Mouse (Mus musculus) splenic B cell, adult 2 months (primary cell): Measurements from ENCODE around the gene Shisa3.

Experiments used
- DNase-seq: peaks from one replicate; pipeline ENCODE4 v3.0.0-alpha.2; 2011; ENCODE audit warnings: low read depth, low spot score
- H3K27me3 ChIP-seq: 2 replicates; pipeline ENCODE4 v1.6.1; 2012; ENCODE audit warnings: mild to moderate bottlenecking, low read length, moderate library complexity, mixed read lengths; ENCODE audit not compliant: control insufficient read depth, poor library complexity, insufficient read depth, severe bottlenecking
- H3K36me3 ChIP-seq: 2 replicates; pipeline ENCODE4 v1.6.1; 2012; ENCODE audit warnings: mild to moderate bottlenecking, low read length, moderate library complexity, mixed read lengths; ENCODE audit not compliant: control insufficient read depth, poor library complexity, insufficient read depth, severe bottlenecking

Shisa3 gene

DNA sequence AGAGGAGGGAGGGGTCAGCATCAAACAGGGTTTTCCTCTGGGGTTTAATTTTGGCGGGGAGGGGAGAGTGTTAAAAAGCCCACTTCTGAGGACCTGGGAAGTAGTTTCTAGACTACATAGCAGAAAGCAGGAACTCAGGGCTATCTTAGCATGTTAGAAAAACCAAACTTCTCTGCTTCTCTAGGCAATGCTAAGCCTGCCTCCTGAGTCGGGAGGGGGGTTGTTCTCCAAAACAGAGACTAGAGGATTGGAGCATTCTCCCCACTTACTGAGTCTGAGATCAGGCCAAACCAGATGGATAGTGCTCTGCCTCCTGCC lies 1.8 kb downstream of the Shisa3 start:
- no peak for DNase-seq
- Histone ChIP-seq H3K36me3 (no peaks in the 10 kb centered on the region), H3K27me3 (peaks cover 4% of the 10 kb centered on the region; the same call in 1 of the 2 replicates)

DNA sequence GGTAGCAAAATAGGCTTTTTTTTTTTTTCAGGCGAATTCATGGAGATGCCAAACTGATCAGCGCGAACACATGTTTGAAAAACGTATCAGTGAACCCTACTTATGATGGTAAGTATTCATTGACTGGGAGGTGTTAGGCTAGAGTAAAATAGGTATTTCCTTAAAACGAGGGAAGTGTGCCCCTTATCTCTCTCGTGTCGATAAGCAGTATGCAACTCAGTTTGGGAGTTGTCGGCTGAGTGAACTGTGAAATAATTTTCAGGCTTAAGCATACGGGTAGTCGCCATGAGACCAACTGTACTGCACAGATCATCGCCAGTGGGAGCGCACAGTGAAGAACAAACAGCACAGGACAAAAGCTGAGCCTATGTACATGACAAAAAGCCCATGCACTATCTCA lies 13.5 kb downstream of the Shisa3 start:
- H3K27me3 ChIP-seq = no peaks in the 10 kb centered on the region
- H3K36me3 ChIP-seq = peaks cover 8% of the 10 kb centered on the region
- DNase-seq = no peak

- H3K36me3 ChIP-seq = peaks cover 11% of the 10 kb centered on the region
- DNase-seq = no peak
- H3K27me3 ChIP-seq = no peaks in the 10 kb centered on the region
Measured at GRCm38 (mm10) chr5:67628180-67628940, 20.7 kb downstream of the Shisa3 start.

DNA sequence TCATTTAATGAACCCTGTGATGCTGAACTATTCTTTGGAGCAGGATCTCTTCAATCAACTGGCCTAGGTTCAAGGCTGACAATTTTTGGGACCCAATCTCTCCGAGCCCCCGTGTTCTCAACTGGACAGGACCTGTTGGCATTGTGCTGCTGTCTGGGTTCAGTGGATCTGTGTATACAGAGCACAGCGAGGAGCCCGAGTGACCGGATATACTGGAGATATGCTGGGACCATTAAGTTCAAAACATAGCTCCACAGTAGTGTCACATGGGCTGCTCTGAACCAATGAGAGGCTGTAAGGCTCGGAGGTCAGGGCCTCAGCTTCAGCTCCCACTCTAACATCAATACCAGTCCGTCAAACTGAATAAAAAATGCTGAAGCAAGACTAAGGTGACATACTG lies 21.8 kb downstream of the Shisa3 start:
- peaks cover 9% of the 10 kb centered on the region; the same call in 1 of the 2 replicates for H3K36me3 ChIP-seq
- no peaks in the 10 kb centered on the region for H3K27me3 ChIP-seq
- no peak for DNase-seq

DNA sequence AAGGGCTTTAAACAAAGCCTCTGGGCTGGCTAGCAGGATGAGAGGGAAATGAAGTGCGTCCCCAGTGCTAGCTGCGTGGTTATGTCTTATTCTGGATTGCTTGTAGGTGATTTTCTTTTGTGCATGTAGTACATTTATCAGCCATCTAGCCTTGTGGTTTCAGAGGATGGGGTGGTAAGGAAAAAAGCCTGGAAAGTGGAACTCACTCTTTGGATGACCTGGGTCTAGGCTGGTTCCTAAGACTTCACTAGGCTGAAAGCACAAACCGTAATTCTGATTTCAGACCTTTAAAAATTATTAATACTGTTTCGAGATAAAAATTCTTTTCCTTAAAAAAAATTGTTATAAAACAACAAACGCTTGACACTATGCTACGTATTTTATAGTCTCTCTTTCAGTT lies 22.2 kb downstream of the Shisa3 start:
- Histone ChIP-seq H3K27me3 (no peaks in the 10 kb centered on the region), H3K36me3 (peaks cover 9% of the 10 kb centered on the region; the same call in 1 of the 2 replicates)
- DNase-seq = no peak

DNA sequence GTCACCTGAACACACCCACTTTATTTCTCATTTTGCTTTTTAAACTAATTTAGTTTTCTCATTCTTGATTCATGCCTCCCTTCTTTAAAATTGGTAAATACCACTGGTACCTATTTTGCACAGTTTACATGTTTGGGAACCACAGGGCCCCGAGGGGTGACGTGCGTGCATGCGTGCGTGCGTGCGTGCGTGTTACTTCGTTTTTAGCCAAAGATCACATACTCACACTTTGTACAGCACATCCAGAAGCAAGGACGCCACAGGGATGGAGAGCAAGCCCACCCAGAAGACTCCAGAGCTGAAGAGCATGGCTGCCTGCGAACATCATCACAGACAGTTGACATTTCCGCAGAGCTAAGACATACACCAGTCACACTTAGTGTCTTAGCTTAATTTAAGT lies 23.6 kb downstream of the Shisa3 start:
- no peaks in the 10 kb centered on the region for H3K27me3 ChIP-seq
- peaks cover 10% of the 10 kb centered on the region; the same call in 1 of the 2 replicates for H3K36me3 ChIP-seq
- DNase-seq = no peak

DNA sequence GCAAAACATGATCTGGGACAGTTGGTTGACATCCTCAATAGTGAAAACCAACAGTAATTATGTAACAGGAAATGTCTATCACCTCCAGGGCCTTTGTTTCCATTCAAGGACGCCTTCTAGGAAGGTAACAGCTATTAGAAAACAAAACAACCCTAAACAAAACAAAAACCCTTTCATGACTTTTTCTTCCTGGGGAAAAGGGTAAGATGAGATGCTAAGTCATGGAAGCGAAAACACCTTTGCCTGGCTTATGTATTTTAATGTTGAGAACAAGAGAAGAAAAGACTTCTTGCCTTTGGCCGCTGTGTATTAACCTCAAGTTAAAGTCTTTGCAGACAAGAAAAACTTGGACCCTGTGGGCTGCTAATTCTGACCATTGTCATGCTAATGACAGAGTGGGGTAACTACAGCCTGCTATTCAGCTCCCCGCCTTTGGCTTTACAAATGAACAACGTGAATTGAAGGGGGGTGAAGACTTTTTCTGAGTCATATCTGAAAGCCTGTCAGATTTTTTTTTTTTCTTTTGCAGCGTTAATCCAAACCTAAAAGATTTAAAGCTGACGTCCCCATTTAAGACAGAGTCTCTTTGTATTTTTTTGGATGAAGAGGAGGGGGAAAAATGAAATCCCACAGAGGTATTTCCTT lies 25.6 kb downstream of the Shisa3 start:
- H3K27me3 ChIP-seq = no peaks in the 10 kb centered on the region
- peaks cover 4% of the 10 kb centered on the region; the same call in 1 of the 2 replicates for H3K36me3 ChIP-seq
- no peak for DNase-seq

GRCm38 (mm10) chr5:67633831-67634268 lies 26.2 kb downstream of the Shisa3 start:
- no peak for DNase-seq
- H3K36me3 ChIP-seq = peaks cover 6% of the 10 kb centered on the region; the same call in 1 of the 2 replicates
- no peaks in the 10 kb centered on the region for H3K27me3 ChIP-seq

DNA sequence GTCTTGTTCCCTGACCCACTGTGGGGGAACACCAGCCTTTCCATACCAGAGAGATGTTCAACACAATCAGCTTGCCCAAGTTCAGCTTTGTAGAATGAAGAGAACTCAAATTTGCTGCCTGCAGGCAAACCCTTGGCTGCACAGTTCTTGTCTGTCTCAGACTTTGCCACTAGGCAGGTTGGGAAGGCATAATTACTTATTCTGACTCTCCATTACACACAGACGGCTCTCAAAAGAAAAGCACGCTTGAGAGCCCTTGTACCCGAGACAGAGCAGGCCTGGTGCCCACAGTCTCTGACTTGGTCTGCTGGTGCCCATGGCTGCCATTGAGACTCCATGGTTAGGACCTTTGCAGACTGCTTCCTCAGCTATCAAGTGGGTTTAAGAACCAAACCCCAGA lies 26.7 kb downstream of the Shisa3 start:
- no peak for DNase-seq
- peaks cover 6% of the 10 kb centered on the region; the same call in 1 of the 2 replicates for H3K36me3 ChIP-seq
- no peaks in the 10 kb centered on the region for H3K27me3 ChIP-seq

GRCm38 (mm10) chr5:67640596-67641312 lies 33.1 kb downstream of the Shisa3 start:
- no peak for DNase-seq
- Histone ChIP-seq H3K27me3 (no peaks in the 10 kb centered on the region), H3K36me3 (peaks cover 6% of the 10 kb centered on the region; the same call in 1 of the 2 replicates)

DNA sequence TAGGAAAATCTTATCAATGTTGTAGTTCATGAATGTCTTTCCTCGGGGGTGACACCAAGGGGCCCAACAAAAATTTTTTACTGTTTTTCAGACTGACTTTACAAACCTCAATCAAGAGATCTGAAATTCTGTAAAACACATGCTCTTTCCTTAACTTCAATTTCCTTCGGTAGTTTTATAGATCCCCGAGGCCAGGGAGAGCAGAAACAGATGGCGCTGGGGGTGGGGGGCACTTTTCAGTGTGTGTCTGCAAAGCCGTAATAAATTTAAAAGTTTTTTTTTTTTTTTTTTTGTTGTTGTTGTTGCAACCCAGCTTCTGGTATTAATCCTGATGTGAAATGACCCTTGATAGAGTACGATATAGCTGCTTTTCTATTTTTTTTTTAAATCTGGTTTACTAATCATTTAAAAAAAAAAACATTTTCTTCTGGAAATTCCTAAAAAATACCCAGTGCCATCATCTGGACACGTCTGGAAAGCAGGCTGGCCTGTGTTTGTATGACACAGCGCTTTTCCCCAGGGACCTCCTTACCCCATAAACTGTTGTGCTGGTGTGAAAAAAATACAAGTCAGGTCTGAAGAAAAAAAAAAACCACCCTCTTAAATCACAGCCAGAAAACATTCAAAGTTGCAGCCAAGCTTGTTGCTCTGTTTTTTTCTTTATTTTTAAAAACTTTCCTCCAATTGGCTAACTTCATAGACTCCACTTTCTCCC lies 33.9 kb downstream of the Shisa3 start:
- DNase-seq = no peak
- no peaks in the 10 kb centered on the region for H3K27me3 ChIP-seq
- peaks cover 5% of the 10 kb centered on the region for H3K36me3 ChIP-seq

DNA sequence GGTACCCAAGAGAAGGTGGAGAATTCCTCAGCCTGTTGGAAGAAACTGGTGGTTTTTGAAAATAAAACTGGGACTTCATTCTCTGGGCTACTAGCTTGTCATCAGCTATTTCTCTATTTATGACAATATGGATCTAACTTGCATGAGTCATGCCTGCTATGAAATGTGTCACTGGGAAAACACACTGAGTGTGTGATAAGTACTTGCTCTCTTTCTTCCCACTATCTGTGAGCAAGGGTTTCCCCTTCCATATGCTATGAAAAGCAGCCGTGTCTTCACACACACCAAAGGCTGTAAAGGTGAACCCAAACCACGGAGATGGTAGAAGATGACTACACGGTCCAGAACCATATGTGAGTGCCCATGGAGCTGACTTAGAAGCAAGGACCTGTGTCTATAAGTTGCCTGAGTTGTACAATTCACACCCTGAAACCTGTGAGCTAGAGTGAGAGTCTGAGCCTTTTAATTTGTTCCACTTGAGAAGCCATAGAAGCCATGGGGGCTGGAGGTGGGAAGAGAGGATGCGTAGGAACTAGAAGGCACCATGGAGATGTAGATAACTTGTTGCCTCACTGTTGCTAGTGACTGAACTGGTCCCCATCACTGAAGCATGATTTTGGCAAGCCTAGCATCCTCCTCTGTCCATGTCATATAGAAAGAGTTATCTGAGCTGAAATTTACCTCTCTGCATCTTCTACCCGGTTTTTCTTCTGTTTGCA lies 36.0 kb downstream of the Shisa3 start:
- no peak for DNase-seq
- no peaks in the 10 kb centered on the region for H3K27me3 ChIP-seq
- peaks cover 6% of the 10 kb centered on the region for H3K36me3 ChIP-seq

DNA sequence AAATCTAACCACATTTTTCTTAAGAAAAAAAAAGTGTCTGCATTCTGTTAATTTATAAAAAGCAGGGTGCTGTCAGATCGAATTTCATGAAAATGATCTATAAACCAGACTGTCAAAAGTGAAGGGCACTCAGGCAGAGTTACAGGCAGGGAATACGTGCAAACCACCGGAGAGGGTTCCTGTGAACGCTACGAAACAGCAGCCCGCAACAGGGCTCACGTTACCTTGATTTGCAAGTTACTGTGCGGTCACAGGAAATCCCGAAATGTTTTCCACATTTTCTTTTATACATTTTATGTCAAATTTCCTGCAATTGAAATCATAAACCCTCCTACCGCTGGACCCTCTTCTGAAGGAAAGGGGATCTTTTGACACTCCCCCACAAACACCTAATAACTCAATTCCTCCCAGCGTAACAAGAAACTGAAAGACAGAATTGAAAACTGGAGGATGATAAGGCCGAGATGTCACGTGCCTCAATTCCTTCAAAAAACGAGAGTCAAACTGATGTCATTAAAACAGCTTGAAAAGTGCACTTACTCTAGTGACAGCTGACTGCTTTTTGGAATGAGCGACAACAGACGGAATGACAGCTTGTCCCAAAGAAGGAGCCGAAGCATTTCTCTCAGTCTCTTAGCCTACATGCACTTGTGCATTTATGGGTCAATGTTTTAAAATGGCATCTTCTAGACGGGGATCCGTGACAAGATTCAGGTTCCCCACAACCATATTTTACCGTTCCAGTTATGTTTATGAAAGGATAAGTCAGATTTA lies 39.3 kb downstream of the Shisa3 start:
- DNase-seq = no peak
- peaks cover 13% of the 10 kb centered on the region for H3K36me3 ChIP-seq
- no peaks in the 10 kb centered on the region for H3K27me3 ChIP-seq
